Mouse (Mus musculus): ENCODE data around the gene Supt5.

DNA sequence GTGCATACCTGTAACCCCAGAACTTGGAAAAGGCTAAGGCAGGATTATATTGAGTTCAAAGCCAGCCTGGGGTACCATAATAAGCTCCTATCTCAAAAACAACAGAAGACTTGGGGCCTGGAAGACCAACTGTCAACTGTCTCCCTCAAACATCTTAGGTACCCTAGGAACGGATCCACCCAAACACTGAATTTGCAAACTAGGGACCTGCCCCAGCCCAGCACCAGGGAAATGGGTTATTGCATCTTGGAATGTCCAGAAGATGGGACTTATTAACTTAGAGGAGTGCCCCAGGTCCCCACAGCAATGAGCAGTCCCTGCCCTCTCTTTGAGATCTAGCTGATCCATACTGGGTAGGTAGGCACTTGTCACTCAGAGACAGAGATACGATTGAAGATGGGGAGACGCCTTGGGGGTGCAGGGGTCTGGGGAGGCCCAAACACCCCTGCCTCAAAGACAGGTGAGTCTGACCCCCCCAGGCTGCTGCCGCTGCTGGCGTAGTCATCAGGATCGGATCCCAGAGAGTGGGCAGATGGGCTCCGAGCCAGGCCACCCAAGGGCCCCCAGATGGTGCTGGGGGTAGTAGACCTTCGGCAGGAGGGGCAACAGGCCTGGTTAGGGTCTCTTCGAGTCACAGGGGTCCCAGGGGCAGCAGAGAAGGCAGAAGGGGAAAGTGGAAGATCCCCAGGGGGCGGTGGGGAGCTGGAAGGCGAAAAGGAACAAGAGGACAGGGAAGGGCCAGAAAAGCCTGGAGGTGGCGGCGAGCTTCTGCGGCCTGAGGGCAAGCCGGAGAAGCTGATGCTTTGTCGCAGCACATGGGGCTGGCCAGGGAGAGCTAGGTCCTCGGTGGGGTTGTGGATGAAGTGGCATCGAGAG, 38.9 kb upstream of the Supt5 start:
- TF ChIP-seq CTCF (IDR thresholded peaks at IDR 0.05; ENCODE audit: extremely low read depth, insufficient read depth, insufficient read length, insufficient replicate concordance) (no peak), POLR2A (IDR thresholded peaks at IDR 0.05; ENCODE audit: low read depth, low read length) (no peak)
